Mouse (Mus musculus) neural tube, embryonic 14.5 days (tissue): ENCODE measurements at regions not wholly inside any gene's neighbourhood (a gene's known extent, or its start where the extent isn't known, plus 50 kb on each side); places are given as distances from the start of the nearest gene placed in this dataset.
"Not testable (repeated sequence)": the region's sequence is repeated elsewhere in the genome, so short reads cannot be mapped to it uniquely, and the experiment has no call there.

Experiments
- ATAC-seq: fragments of 200-750 bp; cut with Nextera tagmentation; 2 replicates; pipeline ENCODE4 v1.8.0; 2017; ENCODE audit warnings: low read depth, mild to moderate bottlenecking, moderate TSS enrichment, moderate library complexity
- H3K27ac ChIP-seq: fragments of 300-500 bp; sonication (generic); 2 replicates; pipeline ENCODE4 v1.5.1; 2014; ENCODE audit warnings: low read depth, mild to moderate bottlenecking, control low read depth, low read length, moderate library complexity, mixed read lengths
- H3K27me3 ChIP-seq: fragments of 300-500 bp; sonication (generic); 2 replicates; pipeline ENCODE4 v1.6.1; 2014; ENCODE audit warnings: low read length; ENCODE audit not compliant: control insufficient read depth, insufficient read depth
- H3K36me3 ChIP-seq: fragments of 300-500 bp; sonication (generic); 2 replicates; pipeline ENCODE4 v1.6.1; 2014; ENCODE audit warnings: low read length, mixed read lengths; ENCODE audit not compliant: control insufficient read depth, insufficient read depth
- H3K4me1 ChIP-seq: fragments of 300-500 bp; sonication (generic); 2 replicates; pipeline ENCODE4 v1.6.1; 2014; ENCODE audit warnings: low read length; ENCODE audit not compliant: control insufficient read depth, insufficient read depth
- H3K4me2 ChIP-seq: fragments of 300-500 bp; sonication (generic); 2 replicates; pipeline ENCODE4 v1.6.1; 2014; ENCODE audit warnings: mild to moderate bottlenecking, low read depth, low read length, control low read depth
- H3K4me3 ChIP-seq: fragments of 300-500 bp; sonication (generic); 2 replicates; pipeline ENCODE4 v1.5.1; 2014; ENCODE audit warnings: low read depth, low read length, control low read depth, mixed read lengths
- H3K9ac ChIP-seq: fragments of 300-500 bp; sonication (generic); replicated peaks from 2 replicates; pipeline ENCODE4 v1.6.1; 2014; ENCODE audit warnings: low read depth, mild to moderate bottlenecking, control low read depth, low read length, mixed read lengths
- H3K9me3 ChIP-seq: fragments of 300-500 bp; sonication (generic); 2 replicates; pipeline ENCODE4 v1.6.1; 2016; ENCODE audit warnings: low read length; ENCODE audit not compliant: control insufficient read depth
- WGBS: fragments of 180-500 bp; shearing (Covaris S2); extraction: QIAGEN DNeasy Blood & Tissue Kit; methylation state at CpG from one replicate; pipeline ENCODE4 v1.1.7; 2014; 5-methylcytosine and 5-hydroxymethylcytosine counted together

GRCm38 (mm10) chr17:91466822-91467221 is 374.0 kb upstream of the Nrxn1 start:
- Histone ChIP-seq H3K27me3 (no peaks in the 10 kb centered on the region), H3K27ac (no peak overlapping the region), H3K9me3 (no peaks in the 10 kb centered on the region), H3K36me3 (no peaks in the 10 kb centered on the region), H3K9ac (no peak overlapping the region), H3K4me1 (no peaks in the 10 kb centered on the region), H3K4me3 (no peak overlapping the region), H3K4me2 (no peak overlapping the region)
- no peak for ATAC-seq
- WGBS, result 94% methylated on average over 8 of the region's 8 CpGs

- no peaks in the 10 kb centered on the region for H3K9me3 ChIP-seq
- H3K9ac ChIP-seq, result no peak overlapping the region
- no peak overlapping the region for H3K4me2 ChIP-seq
- H3K27me3 ChIP-seq, result no peaks in the 10 kb centered on the region
- H3K27ac ChIP-seq, result no peak overlapping the region
- no peak for ATAC-seq
- H3K4me1 ChIP-seq, result no peaks in the 10 kb centered on the region
- no peaks in the 10 kb centered on the region for H3K36me3 ChIP-seq
- no peak overlapping the region for H3K4me3 ChIP-seq
Observed at GRCm38 (mm10) chr17:91451711-91452110, 358.8 kb upstream of the Nrxn1 start.

- H3K4me2 ChIP-seq, H3K36me3 ChIP-seq, H3K27ac ChIP-seq, H3K9ac ChIP-seq, ATAC-seq, H3K4me1 ChIP-seq, H3K4me3 ChIP-seq, H3K27me3 ChIP-seq, H3K9me3 ChIP-seq: not testable (repeated sequence)
- WGBS, result 93% methylated on average over 8 of the region's 8 CpGs
Observed at GRCm38 (mm10) chr17:91431780-91432720, 339.2 kb upstream of the Nrxn1 start.

GRCm38 (mm10) chr17:91430351-91430750 is 337.5 kb upstream of the Nrxn1 start:
- WGBS, result 88% methylated on average over 1 of the region's 1 CpGs

GRCm38 (mm10) chr17:91425120-91425519 is 332.2 kb upstream of the Nrxn1 start:
- Histone ChIP-seq H3K4me2 (no peak overlapping the region), H3K27me3 (no peaks in the 10 kb centered on the region), H3K9me3 (no peaks in the 10 kb centered on the region), H3K9ac (no peak overlapping the region), H3K36me3 (no peaks in the 10 kb centered on the region), H3K4me1 (no peaks in the 10 kb centered on the region), H3K27ac (no peak overlapping the region), H3K4me3 (no peak overlapping the region)
- WGBS, result 87% methylated on average over 1 of the region's 1 CpGs
- no peak for ATAC-seq

More at GRCm38 (mm10) chr17:91430351-91430750, 337.5 kb upstream of the Nrxn1 start:
- H3K9ac ChIP-seq, result no peak overlapping the region
- no peaks in the 10 kb centered on the region for H3K27me3 ChIP-seq
- H3K9me3 ChIP-seq, result no peaks in the 10 kb centered on the region
- no peak overlapping the region for H3K4me3 ChIP-seq
- H3K4me2 ChIP-seq, result no peak overlapping the region
- H3K4me1 ChIP-seq, result no peaks in the 10 kb centered on the region
- no peaks in the 10 kb centered on the region for H3K36me3 ChIP-seq
- ATAC-seq, result no peak
- H3K27ac ChIP-seq, result no peak overlapping the region

GRCm38 (mm10) chr17:91418582-91418981 is 325.7 kb upstream of the Nrxn1 start:
- Histone ChIP-seq H3K27me3 (no peaks in the 10 kb centered on the region), H3K4me1 (no peaks in the 10 kb centered on the region), H3K36me3 (no peaks in the 10 kb centered on the region), H3K9me3 (no peaks in the 10 kb centered on the region), H3K9ac (no peak overlapping the region), H3K27ac (no peak overlapping the region), H3K4me3 (no peak overlapping the region), H3K4me2 (no peak overlapping the region)
- whole genome bisulfite sequencing, result 71% methylated on average over 1 of the region's 1 CpGs
- no peak for ATAC-seq

GRCm38 (mm10) chr17:91390969-91391764 is 298.3 kb upstream of the Nrxn1 start:
- Histone ChIP-seq H3K4me3 (no peak overlapping the region), H3K27ac (no peak overlapping the region), H3K9me3 (no peaks in the 10 kb centered on the region), H3K27me3 (no peaks in the 10 kb centered on the region), H3K4me2 (no peak overlapping the region), H3K36me3 (no peaks in the 10 kb centered on the region), H3K4me1 (no peaks in the 10 kb centered on the region), H3K9ac (no peak overlapping the region)
- ATAC-seq, result no peak
- WGBS, result 97% methylated on average over 2 of the region's 2 CpGs

- not testable (repeated sequence) for ATAC-seq, H3K36me3 ChIP-seq, H3K4me3 ChIP-seq, H3K9me3 ChIP-seq, H3K27me3 ChIP-seq, H3K4me1 ChIP-seq, H3K9ac ChIP-seq, H3K27ac ChIP-seq, H3K4me2 ChIP-seq
- WGBS, result 80% methylated on average over 9 of the region's 9 CpGs
Observed at GRCm38 (mm10) chr17:91389937-91390623, 297.2 kb upstream of the Nrxn1 start.
